Mouse (Mus musculus) ovary, postnatal 14 days (tissue): ENCODE data around the gene Hbq1b.
A peak's percentile ranks its signal among the peaks of the same experiment; 100 is the strongest.

Source experiments
- DNase-seq: peaks from one replicate; pipeline ENCODE4 v3.0.0; 2022; ENCODE audit warnings: low spot score

Gene Hbq1b

GRCm38 (mm10) chr11:32286695-32287492 lies at the start of gene Hbq1b:
TSS of gene Hbq1b (plus strand) at chr11:32286965.
- peak; percentile 69 for DNase-seq

DNA sequence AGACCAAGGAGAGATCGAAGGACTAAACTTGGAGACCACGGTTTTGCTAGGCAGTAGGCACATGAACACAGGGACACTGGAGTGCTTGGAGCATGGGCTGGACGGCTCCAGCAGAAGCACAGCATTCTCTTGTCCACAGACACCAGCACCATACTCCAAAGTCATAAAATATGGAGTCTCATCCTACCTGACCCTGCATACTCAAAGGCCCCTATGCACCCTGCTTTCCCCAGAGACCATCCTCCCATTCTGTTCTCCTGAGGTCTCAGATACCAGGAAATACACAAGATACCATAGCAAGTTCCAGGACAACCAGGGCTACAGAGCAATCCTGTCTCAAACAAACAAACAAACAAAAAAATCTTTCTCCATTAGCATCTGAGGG lies 49.4 kb upstream of the Hbq1b start:
- no peak for DNase-seq

GRCm38 (mm10) chr11:32238093-32238860 lies 48.5 kb upstream of the Hbq1b start:
- DNase-seq, result peak; percentile 64

DNA sequence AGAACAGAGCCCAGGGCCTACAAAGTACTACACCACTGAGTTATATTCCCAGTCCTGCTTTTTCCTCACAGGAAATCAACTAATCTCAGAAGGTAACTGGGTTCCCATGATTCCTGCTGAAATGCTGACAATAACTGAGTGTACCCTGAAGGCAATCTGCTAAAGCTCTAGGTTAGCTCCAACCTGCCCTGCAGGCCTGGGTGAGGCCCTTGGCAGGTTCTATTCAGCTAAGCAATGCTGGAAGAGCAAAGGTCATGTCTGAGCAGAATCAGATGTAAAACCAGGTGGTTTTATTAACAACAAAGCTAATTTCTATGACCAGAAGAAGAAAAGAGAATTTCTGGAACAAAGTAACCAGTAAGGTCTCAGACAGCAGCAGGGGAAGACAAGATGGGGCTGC lies 45.4 kb upstream of the Hbq1b start:
- DNase-seq, result no peak

- no peak for DNase-seq
Measured at GRCm38 (mm10) chr11:32242209-32242608, 44.6 kb upstream of the Hbq1b start.

DNA sequence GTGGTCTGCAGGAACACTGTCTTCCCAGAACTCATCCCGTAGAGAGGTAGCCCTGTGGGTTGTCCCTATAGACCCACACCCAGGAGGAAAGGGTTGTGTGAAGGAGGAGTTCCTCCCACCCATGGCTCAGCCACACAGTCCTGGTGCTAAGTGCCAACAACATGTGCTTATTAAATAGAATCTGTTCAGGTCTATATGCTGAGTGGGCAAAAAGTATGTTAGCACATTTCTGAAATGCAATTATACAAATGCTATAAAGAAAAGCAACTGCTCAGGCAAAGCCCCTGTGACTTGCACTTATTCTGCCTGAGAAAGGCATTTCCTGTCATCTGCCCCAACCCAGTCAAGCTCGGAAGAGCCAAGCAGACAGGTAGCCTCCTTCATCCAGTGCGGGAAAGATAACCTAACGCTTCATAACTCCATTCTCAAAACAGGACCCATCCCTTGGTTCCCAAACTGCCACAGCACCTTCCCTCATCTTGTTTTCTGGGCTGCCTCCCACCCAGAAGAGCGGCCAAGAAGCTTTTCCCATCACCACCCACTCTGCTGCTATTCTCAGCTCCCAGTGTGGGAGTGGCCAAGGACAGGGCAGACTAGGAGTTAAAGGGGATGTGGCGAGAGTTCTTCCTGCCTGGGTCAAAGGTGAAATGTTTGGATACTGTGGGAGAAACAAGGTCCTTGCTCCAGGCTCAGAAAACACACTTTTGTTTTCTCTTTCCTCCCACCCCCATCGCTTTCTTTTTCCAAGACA lies 43.4 kb upstream of the Hbq1b start:
- no peak for DNase-seq

DNA sequence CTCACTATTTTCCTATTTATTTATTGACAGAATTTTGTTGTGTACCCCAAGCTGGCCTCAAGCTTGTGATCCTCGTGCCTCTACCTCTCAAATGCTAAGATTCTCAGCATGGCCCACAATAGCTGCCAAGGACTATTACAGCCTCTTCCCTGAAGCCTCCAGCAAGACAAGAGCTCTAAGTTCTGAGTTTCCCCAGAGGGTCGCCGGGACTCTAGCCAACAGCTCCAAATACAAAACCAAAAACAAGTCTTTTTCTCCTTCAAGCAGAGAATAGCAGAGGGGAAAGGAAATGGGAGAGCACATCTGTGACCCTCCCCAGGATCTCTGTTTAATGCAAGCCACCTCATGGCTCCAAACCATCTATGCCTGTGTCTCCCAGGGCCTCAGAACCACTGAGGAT lies 42.7 kb upstream of the Hbq1b start:
- no peak for DNase-seq

DNA sequence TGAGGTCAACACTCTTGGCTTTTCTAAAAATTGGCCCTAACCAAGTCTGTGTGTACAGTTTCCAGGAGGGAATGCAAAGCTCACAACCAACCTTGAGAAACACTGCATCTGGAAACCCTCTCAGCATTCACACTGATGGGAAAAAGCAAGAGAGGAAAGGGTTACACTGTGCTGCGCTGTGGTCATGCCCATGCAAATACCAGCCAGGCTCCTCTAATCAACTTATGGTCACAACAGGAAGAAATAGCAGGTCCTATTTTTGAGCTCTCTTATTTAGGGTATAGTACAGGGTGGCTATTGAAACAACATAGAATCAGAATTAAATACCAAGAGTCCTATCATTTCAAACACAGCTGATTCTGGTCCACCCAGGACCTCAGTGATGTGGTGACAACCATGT lies 42.1 kb upstream of the Hbq1b start:
- no peak for DNase-seq

GRCm38 (mm10) chr11:32245614-32246013 lies 41.2 kb upstream of the Hbq1b start:
- DNase-seq, result no peak

DNA sequence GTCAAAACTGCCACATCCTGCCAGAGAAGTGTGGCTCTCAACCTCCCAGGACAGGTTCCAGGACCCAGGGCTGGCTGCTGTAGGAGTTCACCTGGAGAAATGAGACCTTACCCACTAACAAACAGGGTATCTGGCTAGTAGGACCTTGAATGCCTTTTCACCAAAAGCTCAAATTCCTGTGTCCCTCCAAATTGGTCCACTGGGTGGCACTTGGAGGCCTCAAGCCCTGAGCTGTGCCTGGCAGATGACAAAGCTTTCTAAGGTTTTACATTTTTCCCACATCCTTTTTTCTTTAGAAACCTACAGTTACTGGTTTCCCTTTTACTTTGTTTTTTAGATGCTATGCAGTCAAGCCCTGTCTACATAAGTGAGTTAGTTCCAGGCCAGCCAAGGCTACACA lies 39.7 kb upstream of the Hbq1b start:
- no peak for DNase-seq

DNA sequence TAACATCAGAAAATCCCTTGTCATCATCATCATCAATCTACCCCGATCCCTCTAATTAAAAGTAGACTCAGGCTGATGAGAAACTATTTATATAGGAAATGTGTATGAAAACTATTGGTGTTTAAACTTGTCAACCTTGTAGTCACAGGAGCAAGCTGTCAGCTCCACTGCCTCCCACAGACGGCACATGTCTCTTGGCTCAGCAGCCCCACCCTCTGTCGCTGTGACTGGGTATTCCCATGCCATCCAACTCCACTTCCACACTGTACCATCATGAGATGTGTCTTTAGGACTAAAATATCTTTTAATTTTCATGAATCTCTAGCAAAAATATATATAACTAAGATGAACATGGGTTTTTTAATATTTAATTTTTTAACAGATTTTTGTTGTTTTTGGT lies 38.4 kb upstream of the Hbq1b start:
- no peak for DNase-seq

DNA sequence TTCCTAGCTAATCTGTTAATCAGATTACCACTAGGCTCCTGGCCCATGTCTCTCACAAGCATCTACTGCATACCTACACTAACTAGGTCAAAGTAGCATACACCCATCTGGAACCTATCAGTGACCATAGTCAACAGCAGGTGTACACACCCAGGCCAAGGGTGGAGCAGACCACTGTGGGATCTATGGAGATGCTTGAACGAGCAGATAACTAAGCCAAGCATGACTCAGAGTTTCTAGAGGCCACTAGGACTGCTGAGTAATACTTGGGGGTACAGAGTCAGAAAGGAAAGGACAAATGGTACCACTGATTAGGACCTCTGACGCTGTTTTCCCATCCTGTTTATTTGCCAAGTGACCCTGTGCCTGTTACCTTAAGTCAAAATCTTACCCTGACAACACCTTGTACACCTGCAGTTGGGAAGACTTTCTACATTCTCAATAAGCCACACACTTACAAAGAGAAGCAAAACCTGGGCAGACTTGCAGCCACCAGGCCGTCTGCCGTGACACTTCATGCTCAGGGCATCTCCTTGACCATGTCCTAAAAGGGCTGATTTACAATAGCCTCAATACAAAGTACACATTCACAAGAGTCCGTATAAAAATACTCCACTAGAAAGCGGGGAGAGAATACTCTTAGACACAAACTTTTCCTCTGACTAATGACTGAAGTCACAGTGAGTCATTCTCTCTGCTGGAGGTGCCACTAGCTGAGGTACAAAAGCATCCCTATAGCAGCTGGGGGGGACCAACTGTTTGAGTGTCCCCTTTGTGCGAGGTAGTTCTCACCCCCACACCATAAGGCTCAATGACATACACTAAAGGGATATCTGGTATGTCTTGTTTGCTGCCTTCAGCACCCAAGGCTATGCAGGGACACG lies 35.6 kb upstream of the Hbq1b start:
- no peak for DNase-seq

DNA sequence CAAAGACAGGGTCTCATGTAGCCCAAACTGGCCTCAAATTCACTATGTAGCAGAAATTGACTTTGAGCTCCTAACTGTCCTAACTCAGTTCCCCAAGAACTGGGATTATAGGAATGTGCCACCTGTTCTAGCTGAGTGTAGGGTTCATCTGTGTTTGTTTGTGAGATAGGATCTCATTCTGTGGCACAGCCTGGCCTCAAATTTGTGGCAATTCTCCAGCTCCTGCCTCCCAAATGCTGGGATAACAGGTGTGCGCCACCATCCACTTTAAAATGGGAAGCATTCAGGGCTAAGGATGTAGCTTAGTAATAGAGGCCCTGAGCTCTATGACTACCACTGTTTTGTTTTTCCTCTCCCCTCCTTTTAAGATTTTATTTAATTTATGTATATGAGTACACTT lies 33.6 kb upstream of the Hbq1b start:
- no peak for DNase-seq

- no peak for DNase-seq
Measured at GRCm38 (mm10) chr11:32256146-32256545, 30.6 kb upstream of the Hbq1b start.

DNA sequence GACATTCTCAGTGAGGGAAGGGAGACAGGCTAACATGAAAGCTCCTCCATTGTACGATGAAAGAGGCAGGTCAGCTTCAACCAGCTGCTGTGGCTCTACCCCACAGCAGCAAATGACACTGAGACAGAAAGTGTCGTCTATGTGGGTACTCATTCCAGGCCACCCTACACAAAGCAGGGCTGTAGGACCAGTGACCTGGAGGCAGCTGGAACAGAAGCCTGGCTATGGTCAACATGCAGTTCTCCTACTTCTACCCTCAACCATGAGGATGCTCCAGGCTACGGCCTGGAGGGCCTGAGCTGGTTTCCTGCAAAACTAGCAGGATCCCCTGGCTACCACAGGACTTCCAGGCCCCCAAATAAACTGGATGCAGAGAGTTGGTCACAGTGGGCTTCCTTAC lies 30.2 kb upstream of the Hbq1b start:
- no peak for DNase-seq

DNA sequence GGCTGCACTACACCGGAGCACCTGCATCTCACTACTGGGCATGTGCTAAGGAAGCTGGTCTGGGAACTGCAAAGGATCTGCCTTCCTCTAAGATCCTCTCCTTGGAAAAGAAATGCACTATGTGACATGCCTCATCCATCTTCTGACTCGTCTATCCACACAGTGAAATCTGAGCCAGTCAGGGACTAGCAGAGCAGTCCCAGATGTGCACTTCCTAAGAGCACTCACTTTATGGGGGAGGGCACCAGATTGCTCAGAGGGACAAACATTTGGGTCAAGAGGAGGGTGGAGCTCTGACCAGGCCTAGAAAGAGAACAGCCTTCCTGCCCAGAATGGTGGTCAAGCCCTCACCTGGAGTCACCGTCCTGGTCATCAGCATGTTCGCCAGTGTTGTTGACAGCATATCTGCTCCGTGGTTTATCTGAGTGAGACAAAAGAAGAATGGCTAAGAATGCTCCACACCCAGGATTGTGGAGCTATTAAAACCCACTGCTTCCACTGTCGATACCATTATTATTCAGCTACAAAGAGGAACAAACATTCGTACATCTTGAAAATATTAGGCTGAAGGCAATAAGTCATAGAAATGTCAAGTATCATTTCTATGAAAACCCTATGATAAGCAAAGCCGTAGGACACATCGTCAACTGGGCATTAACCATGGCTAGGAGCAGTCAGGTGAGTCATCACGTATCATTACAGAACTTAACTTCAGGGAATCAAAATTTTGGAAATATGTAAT lies 23.9 kb upstream of the Hbq1b start:
- DNase-seq, result no peak

DNA sequence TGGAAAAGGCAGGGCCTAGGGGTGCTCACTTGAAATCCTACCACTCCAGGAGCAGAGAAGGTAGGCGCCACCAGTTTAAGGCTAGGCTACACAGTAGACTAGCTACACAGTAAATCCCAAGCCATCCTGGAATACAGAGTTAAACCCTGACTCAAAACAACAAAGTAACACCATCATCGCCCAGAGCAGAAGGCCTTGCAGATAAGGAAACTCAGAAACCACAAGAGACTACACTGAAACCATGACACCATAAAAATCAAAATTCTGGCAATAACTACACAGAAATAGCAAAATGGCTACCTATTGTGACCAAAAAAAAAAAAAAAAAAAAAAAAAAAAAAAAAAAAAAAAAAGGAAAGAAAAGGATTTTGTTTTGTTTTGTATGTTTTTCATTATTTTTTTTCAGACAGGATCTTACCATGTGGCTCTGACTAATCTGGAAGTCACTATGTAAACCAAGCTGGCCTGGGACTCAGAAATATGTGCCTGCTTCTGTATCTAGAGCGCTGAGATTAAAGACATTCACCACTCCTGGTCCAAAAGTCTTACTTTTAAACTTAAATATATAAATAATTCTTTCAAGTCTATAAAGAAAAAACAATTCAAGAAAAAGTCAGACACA lies 21.5 kb upstream of the Hbq1b start:
- DNase-seq, result no peak

DNA sequence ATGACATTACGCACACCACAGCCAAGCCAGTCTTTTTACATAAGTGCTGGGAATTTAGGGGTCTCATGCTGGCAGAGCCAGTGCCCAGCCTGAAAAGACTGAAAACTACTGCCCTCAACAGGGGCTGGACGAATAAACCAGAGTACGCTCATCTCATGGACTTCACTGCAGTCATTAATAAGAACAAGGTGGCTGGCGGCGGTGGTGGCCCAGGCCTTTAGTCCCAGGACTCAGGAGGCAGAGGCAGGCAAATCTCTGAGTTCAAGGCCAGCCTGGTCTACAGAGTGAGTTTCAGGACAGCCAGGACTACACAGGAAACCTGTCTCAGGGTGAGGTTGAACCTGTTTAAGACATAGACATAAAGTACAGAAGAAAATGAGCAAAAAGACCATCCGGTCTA lies 20.6 kb upstream of the Hbq1b start:
- no peak for DNase-seq

DNA sequence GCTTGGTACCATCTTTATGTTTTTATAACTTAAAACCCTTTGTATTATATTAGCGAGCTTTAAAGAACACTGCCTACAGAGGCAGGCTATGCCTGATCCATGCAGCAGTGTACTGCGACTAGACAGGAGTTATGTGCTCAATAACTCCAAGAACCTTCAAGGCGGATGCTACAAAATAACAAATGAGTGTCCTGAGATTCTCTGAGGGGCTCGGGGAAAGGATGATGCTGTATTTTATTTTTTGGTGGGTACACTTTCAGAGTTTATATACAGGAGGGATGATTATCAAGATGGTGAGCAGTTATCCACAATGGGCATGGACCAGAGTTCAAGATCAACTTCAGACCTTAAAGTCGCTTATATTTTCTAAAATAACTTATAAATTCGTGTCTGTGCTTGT lies 20.0 kb upstream of the Hbq1b start:
- no peak for DNase-seq

DNA sequence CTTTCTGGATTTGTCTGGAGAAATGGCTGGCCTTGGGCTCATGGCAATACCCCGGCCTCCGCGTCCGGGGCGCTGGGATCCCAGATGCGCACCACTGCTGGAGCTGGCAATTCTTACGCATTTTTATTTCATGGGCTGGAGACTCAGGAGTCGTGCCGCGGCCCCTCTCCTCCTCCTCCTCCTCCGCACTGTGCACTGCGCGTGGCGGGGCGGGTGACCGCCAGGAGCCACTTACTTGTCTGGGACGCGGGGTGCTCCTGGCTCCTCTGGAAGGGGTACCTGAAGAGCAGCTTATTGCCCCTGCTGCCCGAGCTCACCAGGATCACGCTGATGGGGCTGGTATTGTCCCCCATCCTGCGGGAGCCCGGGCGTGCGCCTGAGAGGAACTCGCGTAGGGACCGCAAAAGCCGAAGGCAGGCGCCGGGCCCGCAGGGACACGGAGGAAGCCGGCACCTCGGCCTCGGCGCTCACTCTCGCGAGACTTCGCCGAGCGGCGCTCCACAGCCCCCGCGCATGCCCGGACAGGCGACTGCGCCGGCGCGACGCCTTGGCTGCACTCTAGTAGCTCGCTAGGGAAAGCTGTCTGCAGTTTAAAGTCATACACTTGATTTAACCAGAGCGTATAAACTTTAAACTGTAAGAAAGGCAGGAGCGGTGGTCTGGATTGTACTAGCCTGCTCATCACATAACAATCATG lies 19.4 kb upstream of the Hbq1b start, which contains the start of gene Nprl3:
Gene Nprl3 (minus strand): TSS at position 520 of the 697 bp plus-strand sequence.
- peak; percentile 94 for DNase-seq
